Mouse (Mus musculus): ENCODE data around the gene Spns2.

- TF ChIP-seq CTCF (IDR thresholded peaks at IDR 0.05; ENCODE audit: low read depth, low read length) (no peak), POLR2A (IDR thresholded peaks at IDR 0.05; ENCODE audit: borderline replicate concordance, low read depth, low read length) (no peak)
Observed at GRCm38 (mm10) chr11:72425201-72425600, 64.5 kb downstream of the Spns2 start.
